Mouse (Mus musculus): ENCODE results near the gene Cadm4. TPM values are rescaled to one million over a fixed set of nuclear protein-coding genes. Genes with fewer than 3 reads are reported as not detected.

Cadm4 gene
- total RNA-seq, 1 experiment: 10.8 TPM

DNA sequence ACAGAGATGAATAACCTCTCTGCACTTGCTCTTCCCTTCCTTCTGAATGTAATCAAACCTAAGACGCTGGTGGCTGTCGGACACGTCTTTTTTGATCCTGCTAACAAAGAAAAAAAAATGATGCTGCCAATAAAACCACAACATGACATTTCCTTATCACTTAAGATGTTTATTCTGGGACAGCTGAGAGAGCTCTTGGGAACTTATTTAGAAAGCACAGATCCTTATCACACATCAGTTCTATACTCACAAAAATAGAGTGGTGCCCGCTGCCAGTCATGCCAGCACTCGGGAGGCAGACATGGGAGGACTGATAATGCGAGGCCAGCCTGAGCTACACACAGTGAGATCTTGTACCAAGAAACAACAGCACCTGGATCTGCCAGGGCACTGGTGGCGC, 41.9 kb upstream of the Cadm4 start:
- in situ Hi-C loops (cut with MboI; ENCODE audit: low sequenced_read_pairs in 2 of 2, unreplicated experiment in 2 of 2): no loop called here
- Histone ChIP-seq H3K4me1 (ENCODE audit: control insufficient read depth in 2 of 2, insufficient read depth in 2 of 2, low read length in 2 of 2, poor library complexity in 1 of 2) (peaks cover 0 to 4% of the 10 kb centered on the region in 2 experiments; a peak in 2 of 4 replicates), H3K9me3 (ENCODE audit: control insufficient read depth, insufficient read depth, low read depth, low read length) (no peaks in the 10 kb centered on the region), H3K9ac (ENCODE audit: insufficient read depth, low read depth, low read length, poor library complexity, severe bottlenecking) (no peak overlapping the region), H3K4me3 (ENCODE audit: insufficient read depth in 1 of 2, low read depth in 1 of 2, low read length in 2 of 2, poor library complexity in 1 of 2, severe bottlenecking in 1 of 2) (no peak overlapping the region), H3K36me3 (ENCODE audit: control insufficient read depth, insufficient read depth, low read length, poor library complexity, severe bottlenecking) (no peaks in the 10 kb centered on the region), H3K27ac (ENCODE audit: insufficient read depth, low read depth, low read length, poor library complexity, severe bottlenecking) (no peak overlapping the region)
- TF ChIP-seq MAFK (IDR thresholded peaks at IDR 0.05; ENCODE audit: insufficient read depth, low read depth, low read length): no peak
- TF ChIP-seq HCFC1 (IDR thresholded peaks at IDR 0.05; ENCODE audit: borderline replicate concordance, insufficient read depth, low read length): no peak
- no peak for TF ChIP-seq ZNF384 (IDR thresholded peaks at IDR 0.05; ENCODE audit: low read depth, low read length)
- no peak for TF ChIP-seq ZC3H11A (IDR thresholded peaks at IDR 0.05; ENCODE audit: borderline replicate concordance, low read depth, low read length)
- no peak for TF ChIP-seq CHD2 (IDR thresholded peaks at IDR 0.05; ENCODE audit: low read depth, low read length)
- DNase-seq (ENCODE audit: low read depth, low spot score): no peak

DNA sequence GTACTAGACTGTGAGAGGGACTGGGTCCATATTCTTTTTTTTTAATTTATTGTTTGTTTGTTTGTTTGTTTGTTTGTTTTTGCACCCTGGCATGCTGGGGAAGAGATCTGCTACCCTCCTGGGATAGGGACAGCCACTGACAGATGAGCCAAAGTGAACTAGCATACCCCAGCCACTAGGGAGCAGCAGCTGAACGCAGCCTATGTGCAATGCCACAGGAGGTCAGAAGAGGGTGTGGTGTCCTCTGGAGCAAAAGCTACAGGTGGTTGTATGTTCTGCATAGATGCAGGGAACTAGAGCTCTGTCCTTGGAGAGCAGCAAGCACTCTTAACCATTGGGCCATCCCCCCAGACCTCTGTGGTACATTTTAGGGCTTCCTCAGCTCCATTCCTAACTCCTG, 40.0 kb upstream of the Cadm4 start:
- no peak overlapping the region for H3K27ac ChIP-seq (ENCODE audit: insufficient read depth, low read depth, low read length, poor library complexity, severe bottlenecking)
- DNase-seq (ENCODE audit: low read depth, low spot score): peak; percentile 77
- H3K36me3 ChIP-seq (ENCODE audit: control insufficient read depth, insufficient read depth, low read length, poor library complexity, severe bottlenecking): no peaks in the 10 kb centered on the region
- in situ Hi-C loops (cut with MboI; ENCODE audit: low sequenced_read_pairs in 2 of 2, unreplicated experiment in 2 of 2): no loop called here
- no peak overlapping the region for H3K9ac ChIP-seq (ENCODE audit: insufficient read depth, low read depth, low read length, poor library complexity, severe bottlenecking)
- H3K4me3 ChIP-seq (ENCODE audit: insufficient read depth in 1 of 2, low read depth in 1 of 2, low read length in 2 of 2, poor library complexity in 1 of 2, severe bottlenecking in 1 of 2): no peak overlapping the region
- no peaks in the 10 kb centered on the region for H3K9me3 ChIP-seq (ENCODE audit: control insufficient read depth, insufficient read depth, low read depth, low read length)
- H3K4me1 ChIP-seq (ENCODE audit: control insufficient read depth in 2 of 2, insufficient read depth in 2 of 2, low read length in 2 of 2, poor library complexity in 1 of 2): peaks cover 0 to 6% of the 10 kb centered on the region in 2 experiments; a peak in 2 of 4 replicates
- TF ChIP-seq HCFC1 (IDR thresholded peaks at IDR 0.05; ENCODE audit: borderline replicate concordance, insufficient read depth, low read length) (0 out of 2 replicates have a peak, but pooled peaks have one; percentile 45), MAFK (IDR thresholded peaks at IDR 0.05; ENCODE audit: insufficient read depth, low read depth, low read length) (no peak), ZC3H11A (IDR thresholded peaks at IDR 0.05; ENCODE audit: borderline replicate concordance, low read depth, low read length) (peak; percentile 84), CHD2 (IDR thresholded peaks at IDR 0.05; ENCODE audit: low read depth, low read length) (no peak)

DNA sequence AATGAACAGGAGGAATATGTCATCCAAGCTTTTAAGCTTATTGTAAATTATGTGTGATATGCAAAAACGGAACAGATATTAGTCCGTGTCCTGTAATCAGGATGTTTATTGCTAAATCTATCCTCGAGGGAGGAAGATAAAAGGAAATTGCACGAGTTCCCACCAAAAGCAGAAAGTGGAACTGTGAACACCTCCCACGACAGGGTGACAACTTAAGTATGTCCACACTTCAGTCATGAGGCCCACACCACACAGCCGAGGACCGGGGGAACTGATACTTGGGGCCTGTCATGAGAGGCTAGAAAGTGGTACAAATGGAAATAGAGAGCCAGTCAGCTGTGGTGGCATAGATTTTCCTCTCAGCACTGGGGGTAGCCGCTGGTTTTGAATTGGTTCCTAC, 39.5 kb upstream of the Cadm4 start:
- Histone ChIP-seq H3K36me3 (ENCODE audit: control insufficient read depth, insufficient read depth, low read length, poor library complexity, severe bottlenecking) (no peaks in the 10 kb centered on the region), H3K9me3 (ENCODE audit: control insufficient read depth, insufficient read depth, low read depth, low read length) (no peaks in the 10 kb centered on the region), H3K4me3 (ENCODE audit: insufficient read depth in 1 of 2, low read depth in 1 of 2, low read length in 2 of 2, poor library complexity in 1 of 2, severe bottlenecking in 1 of 2) (no peak overlapping the region), H3K27ac (ENCODE audit: insufficient read depth, low read depth, low read length, poor library complexity, severe bottlenecking) (no peak overlapping the region), H3K4me1 (ENCODE audit: control insufficient read depth in 2 of 2, insufficient read depth in 2 of 2, low read length in 2 of 2, poor library complexity in 1 of 2) (peaks cover 0 to 7% of the 10 kb centered on the region in 2 experiments; a peak in 2 of 4 replicates), H3K9ac (ENCODE audit: insufficient read depth, low read depth, low read length, poor library complexity, severe bottlenecking) (no peak overlapping the region)
- in situ Hi-C loops (cut with MboI; ENCODE audit: low sequenced_read_pairs in 2 of 2, unreplicated experiment in 2 of 2): no loop called here
- no peak for TF ChIP-seq ZC3H11A (IDR thresholded peaks at IDR 0.05; ENCODE audit: borderline replicate concordance, low read depth, low read length)
- no peak for TF ChIP-seq ZNF384 (IDR thresholded peaks at IDR 0.05; ENCODE audit: low read depth, low read length)
- TF ChIP-seq CHD2 (IDR thresholded peaks at IDR 0.05; ENCODE audit: low read depth, low read length): no peak
- no peak for TF ChIP-seq HCFC1 (IDR thresholded peaks at IDR 0.05; ENCODE audit: borderline replicate concordance, insufficient read depth, low read length)
- no peak for TF ChIP-seq MAFK (IDR thresholded peaks at IDR 0.05; ENCODE audit: insufficient read depth, low read depth, low read length)
- DNase-seq (ENCODE audit: low read depth, low spot score): no peak

DNA sequence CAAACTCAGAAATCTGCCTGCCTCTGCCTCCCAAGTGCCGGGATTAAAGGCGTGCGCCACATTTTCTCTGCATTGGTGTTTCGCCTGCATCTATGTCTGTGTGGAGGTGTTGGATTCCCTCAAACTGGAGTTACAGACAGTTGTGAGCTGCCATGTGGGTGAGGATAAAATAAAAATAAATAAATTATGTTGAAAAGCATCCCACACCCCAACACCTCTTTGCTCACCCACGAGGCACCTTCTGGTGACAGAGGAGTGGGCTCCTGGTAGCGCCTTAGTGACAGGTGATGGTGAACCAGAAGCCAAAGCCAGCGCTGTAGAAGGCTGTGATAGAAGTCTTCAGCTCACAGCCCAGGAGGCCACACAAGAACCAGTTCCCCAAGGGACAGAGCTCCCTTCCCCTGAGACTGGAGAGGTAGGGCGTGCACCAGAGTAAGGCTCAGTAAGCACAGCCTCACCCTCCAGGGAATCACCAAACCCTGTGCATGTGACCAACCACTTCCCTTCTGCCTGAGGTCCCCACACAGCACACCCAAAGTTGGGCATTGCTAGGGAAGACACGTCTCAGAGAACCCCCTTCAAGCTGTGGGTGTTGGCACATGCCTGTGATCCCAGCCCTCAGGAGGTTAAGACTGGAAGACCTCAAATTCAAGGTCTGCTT, 36.4 kb upstream of the Cadm4 start:
- H3K27ac ChIP-seq (ENCODE audit: insufficient read depth, low read depth, low read length, poor library complexity, severe bottlenecking): no peak overlapping the region
- in situ Hi-C loops (cut with MboI; ENCODE audit: low sequenced_read_pairs in 2 of 2, unreplicated experiment in 2 of 2): no loop called here
- H3K4me1 ChIP-seq (ENCODE audit: control insufficient read depth in 2 of 2, insufficient read depth in 2 of 2, low read length in 2 of 2, poor library complexity in 1 of 2): peaks cover 7 to 14% of the 10 kb centered on the region in 2 experiments

More for the DNA sequence above, 36.4 kb upstream of the Cadm4 start:
- no peak for DNase-seq (ENCODE audit: low read depth, low spot score)
- Histone ChIP-seq H3K9ac (ENCODE audit: insufficient read depth, low read depth, low read length, poor library complexity, severe bottlenecking) (no peak overlapping the region), H3K9me3 (ENCODE audit: control insufficient read depth, insufficient read depth, low read depth, low read length) (no peaks in the 10 kb centered on the region), H3K36me3 (ENCODE audit: control insufficient read depth, insufficient read depth, low read length, poor library complexity, severe bottlenecking) (no peaks in the 10 kb centered on the region), H3K4me3 (ENCODE audit: insufficient read depth in 1 of 2, low read depth in 1 of 2, low read length in 2 of 2, poor library complexity in 1 of 2, severe bottlenecking in 1 of 2) (no peak overlapping the region)
- TF ChIP-seq MAFK (IDR thresholded peaks at IDR 0.05; ENCODE audit: insufficient read depth, low read depth, low read length) (no peak), ZNF384 (IDR thresholded peaks at IDR 0.05; ENCODE audit: low read depth, low read length) (no peak), HCFC1 (IDR thresholded peaks at IDR 0.05; ENCODE audit: borderline replicate concordance, insufficient read depth, low read length) (no peak), ZC3H11A (IDR thresholded peaks at IDR 0.05; ENCODE audit: borderline replicate concordance, low read depth, low read length) (no peak), CHD2 (IDR thresholded peaks at IDR 0.05; ENCODE audit: low read depth, low read length) (no peak)
